Mouse (Mus musculus): Measurements from ENCODE around the gene Klrk1.

DNA sequence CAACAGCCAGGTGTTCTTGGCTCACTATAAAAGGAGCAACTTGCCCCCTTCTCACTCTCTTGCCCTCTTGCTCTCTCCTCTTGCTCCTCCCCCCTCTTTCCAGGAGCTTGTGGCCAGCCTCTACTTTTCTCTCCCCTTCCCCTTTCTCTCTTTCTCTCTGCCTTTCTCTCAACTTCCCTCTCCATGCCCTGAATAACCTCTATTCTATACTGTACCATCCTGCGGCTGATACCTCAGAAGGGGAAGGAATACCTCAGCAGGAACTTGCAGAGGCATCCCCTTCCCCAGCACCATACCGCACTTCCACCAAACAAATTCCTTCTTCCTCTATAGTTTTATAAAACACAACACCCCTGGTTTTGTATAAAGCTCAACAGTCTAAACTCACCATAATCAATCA, 58.4 kb downstream of the Klrk1 start:
- no peak for TF ChIP-seq CTCF (IDR thresholded peaks at IDR 0.05; ENCODE audit: control insufficient read depth, insufficient read depth, low read length)
- no peak for TF ChIP-seq POLR2A (IDR thresholded peaks at IDR 0.05; ENCODE audit: borderline replicate concordance, control insufficient read depth, low read depth, low read length)

Measured in bone marrow, adult 2 months (tissue).